Mouse (Mus musculus) B cell, adult 2 months (primary cell): ENCODE data around the gene Brd3os.

Experiments
- DNase-seq, 2 experiments: peaks; one replicate each; pipeline ENCODE4 v3.0.0; 2022

Brd3os gene

DNA sequence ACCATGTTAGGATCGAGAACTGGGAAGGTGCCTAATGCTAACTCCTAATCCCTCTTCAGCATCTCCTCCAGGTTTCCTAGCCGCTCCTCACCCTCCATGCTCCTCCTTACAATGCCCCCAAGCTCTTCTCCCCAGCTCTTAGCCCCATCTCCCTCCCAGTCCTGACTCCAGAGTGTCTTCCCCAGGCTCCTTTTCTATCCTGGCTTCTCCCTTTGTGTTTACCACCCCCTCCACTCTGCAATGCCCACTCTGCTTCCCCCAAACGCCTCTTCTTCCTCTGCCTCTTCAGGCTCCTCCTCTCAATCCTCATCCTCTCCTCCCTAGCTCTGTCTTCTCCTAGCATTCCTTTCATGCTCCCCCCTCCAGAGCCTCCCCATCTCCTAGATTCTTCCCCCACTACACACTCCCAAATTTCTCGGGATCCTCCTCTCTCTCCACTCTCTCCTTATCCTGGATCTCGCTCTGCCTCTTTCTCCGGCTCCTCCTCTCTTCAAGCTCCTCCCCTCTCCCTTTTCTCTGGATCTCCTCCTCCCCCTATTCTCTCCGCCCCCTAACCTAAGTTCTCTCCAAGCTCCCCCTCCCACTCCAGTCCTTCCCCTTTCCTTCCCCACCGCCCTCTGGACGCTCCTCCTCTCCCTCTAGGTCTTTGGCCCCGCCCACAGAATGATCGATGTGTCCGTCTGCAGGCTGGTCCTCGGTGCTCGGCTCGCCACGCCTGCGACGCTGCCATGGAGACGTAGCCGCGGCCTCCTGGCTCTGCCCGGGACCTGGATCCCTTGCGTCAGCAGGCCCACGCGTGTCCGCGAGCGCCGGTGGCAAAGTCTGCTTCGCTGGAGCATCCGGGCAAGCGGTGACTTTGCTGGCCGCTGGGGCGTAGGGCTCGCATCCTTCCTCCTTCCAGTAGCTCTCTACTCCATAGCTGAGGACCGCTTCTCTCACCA is at the start of gene Brd3os:
Brd3os (plus strand) TSS at position 558 of the 941 bp plus-strand sequence.
- peak; percentile 74 to 75 for DNase-seq

GRCm38 (mm10) chr2:27394158-27394832 is 47.8 kb upstream of the Brd3os start:
- no peak for DNase-seq

DNA sequence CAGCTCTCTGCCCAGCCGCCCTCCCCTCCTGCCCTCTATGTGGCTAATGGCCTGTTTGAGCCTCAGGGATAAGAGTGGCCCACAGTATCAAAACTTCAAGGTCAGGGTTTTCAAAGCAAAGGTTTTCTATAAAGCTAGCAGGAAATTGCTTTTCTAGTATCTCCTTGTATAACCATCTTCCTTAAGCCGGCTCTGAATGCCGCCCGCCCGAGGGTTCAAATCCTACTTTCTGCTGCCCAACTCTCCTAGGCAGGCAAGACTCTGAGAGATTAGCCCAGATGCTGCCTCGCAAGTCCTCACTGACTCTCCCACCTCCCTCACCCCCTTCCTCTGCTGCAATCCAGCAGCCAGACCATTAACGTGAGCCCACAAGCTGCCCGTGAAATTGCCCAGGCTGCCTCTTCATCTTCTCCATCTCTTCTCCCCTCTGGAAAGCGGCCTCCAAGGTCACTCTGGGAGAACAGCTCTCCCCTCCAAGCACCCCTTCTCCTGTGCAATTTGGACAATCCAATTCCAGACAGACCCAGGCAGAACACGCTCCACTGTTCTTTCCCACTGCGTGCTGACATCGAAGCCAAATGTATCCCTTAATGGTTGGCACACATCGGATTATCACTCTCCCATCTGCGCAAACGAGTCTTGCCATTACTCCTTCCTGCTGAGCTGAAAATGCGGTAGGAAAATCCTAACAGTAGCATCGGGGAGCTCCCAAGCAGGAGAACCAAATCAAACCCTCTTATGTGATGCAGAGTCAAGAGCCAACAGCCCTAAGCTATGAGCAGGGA is 45.3 kb upstream of the Brd3os start:
- no peak for DNase-seq

DNA sequence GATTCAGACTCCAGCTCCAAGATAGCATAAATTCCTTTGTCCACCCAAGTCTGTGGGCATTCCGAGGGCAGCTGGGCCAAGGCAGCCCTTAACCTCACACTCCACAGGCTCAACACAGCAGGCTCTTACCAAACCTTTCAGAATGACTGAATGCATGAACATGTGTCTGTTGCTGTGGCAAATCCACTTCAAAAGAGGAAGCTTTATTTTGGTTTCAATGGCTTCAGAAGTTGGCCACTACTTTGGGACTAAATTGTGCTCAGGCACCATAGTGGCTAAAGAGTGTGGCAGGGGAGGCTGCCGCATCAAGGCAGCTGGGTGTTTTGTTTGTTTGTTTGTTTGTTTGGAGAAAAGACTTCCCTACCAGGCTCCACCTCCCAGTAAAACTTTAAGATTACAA is 42.0 kb upstream of the Brd3os start:
- no peak for DNase-seq

GRCm38 (mm10) chr2:27401544-27401943 is 40.6 kb upstream of the Brd3os start:
- DNase-seq, result peak; percentile 20 to 26

DNA sequence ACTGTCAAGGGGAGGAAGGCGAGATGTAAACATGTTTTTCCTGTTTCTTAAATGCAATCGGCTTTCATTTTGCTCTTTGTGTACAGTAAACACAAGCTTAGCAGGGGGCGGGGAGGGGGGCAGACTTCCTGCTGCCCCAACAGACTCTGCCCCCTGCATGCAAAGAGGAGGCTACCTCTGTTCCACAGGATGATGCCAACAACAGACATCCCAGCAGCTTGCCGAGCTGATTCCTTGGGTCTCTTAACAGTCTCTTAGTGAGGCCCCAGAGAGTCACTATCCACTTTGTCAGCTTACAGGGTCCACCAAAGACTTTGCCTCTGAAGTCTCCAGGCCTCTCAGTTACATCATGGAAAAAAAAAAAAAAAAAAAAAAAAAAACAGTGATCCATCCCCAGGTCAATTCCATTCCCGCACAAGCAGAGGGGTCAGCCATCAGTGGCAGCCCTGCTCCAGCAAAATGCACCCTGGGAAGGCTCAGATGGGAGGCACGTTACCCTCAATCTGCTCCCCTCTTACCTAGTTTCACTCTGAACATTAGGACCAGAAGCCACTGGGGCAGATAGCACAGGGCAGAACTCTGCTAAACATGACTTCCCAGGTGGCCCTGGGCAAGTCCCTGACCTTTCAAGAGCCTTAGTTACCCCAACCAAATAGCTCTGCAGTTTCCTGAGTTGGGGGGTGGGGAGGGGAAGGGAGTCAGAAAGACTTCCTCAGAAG is 37.6 kb upstream of the Brd3os start:
- no peak for DNase-seq

DNA sequence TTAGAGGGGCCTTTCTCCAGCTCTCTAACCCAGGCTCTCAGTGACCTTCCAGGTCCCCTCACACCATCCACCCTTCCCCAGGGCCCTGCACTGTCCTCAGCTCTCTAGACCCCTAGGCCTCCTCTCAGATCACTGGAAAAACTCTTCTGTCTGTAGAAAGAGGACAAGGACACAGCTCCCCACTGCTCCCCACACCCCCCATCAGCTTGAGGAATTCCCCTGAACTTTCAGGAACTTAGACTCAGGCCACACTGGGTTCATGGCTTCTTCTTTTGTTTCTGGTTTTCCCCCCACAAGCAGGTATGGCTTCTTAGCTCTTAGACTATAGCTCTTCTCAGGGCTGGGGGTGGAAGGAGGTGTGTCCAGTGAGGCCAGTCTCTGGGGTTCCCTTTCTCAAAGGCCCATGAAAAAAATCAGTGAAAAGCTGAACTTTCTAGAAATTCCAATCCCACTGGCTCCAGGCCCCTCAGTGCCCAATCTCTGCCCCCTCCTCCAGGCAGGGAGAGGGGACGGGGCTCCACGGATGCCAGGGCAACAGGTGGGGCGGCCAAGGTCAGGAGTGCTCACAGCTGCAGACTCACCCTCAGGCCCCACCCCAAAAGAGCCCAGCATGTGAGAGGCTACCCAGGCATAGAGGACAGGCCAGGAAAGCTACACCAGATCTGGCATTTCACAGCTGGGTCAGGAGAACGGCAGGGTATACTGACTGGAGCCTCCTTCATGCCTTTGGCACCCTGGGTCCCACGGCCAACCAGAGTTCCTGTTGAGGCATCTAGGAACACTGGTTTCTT is 36.8 kb upstream of the Brd3os start:
- peak; percentile 68 to 73 for DNase-seq

DNA sequence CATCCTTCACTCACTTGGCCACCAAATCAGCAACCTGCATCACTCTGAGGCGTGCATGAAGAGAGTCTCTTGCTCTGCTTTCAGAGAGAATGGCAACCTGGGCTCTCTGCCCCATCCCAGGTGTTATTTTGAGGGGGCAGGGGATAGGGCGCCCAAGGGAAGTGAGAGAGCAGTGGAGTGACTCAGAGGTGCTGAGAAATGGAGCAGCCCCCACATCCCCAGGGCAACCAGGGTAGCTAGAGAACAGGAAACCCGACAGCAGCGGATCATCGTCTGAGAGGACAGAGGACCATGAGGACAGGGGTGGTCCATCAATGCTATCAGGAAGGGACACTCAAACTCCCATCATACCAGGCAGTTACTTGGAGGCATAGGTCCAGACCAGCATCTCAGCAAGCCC is 35.2 kb upstream of the Brd3os start:
- peak; percentile 65 to 76 for DNase-seq

GRCm38 (mm10) chr2:27408194-27408593 is 33.9 kb upstream of the Brd3os start:
- no peak for DNase-seq

GRCm38 (mm10) chr2:27410518-27411140 is 31.5 kb upstream of the Brd3os start:
- DNase-seq, result no peak

DNA sequence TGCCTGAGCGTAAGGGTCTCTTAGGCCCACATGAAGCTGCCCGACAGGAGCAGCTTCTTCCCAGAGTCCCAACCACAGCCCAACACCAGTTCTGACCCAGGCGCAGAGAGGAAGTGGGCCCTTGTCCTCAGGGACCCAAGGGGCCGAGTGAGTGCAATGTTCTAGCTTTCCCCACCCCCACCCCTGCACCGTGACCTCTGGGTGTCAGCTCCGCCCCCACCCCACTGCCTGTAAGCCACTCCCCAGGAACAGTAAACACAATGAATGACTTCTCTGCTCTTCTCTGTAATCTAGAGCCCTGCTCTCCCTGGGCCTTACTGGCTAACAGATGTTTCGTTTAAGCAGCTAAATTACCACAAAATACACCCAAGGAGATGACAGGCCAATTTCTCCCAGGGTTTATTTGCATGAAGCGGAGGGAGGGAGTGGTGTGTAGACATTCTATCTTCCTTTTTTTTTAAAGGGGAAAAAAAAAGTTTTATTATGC is 30.4 kb upstream of the Brd3os start:
- DNase-seq, result peak; percentile 63 to 65

DNA sequence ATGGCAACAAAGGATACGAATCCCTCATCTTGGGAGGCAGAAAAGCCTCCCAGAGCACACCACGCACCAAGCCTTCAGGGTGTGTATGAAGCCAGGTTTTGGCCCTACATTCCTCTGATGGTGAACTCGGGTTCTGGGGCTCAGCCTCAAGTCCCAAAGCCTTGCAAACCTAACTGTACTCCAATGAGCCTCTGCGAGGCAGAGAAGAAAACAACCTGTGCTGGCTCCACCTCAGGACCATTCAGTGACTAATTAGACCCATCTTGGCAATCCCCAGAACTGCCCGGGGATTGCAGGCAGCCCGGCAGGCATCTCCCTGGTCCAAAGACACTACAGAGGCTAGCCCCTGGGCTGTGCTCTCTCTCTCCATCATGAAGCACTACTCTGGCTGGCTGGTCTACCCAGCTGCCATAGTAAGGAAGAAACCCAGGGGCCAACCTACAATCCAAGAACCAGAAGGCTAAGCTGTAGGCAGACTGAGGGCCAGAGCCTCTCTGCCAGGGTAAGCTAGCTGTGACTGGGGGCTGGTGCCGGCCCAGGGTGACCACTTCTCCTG is 29.8 kb upstream of the Brd3os start:
- DNase-seq, result peak; percentile 27 to 31

DNA sequence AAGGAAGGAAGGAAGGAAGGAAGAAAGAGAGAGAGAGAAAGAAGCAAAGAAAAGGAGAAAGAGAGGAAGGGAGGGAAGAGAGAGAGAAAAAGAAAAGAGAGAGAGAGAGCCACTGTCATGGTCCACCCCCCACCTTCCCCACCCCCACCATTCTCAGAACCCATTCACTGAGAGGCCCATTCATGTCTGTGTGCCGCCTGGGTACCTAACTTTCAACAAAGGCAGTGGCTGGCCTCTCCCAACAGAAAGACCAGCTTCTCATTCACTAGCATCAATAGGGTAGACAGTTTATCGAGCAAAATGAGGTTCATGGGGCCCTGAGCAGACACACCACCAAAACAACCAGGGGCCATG is 28.6 kb upstream of the Brd3os start:
- DNase-seq, result no peak

GRCm38 (mm10) chr2:27413936-27414657 is 28.0 kb upstream of the Brd3os start:
- DNase-seq, result peak; percentile 27 to 35

- peak; percentile 63 to 64 for DNase-seq
Measured at GRCm38 (mm10) chr2:27415060-27415783, 26.9 kb upstream of the Brd3os start.

DNA sequence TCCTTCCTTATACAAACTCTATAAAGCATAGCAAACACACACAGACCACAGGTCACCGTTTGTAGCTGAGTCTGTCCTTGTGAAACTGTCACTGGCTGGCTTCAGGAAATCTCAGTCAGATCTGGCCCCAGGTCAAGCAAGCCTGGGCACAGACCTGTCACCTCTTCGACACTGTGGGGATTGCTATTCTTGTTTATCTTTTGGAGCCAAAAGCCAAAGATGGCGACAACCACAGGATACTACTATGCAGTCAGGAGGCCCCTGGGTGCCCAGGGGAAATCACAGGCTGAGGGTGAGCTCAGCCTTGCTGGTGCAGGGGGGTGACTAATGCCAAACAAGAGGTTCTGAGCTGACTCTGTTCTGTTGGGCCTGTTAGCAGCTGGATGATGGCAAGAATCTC is 25.7 kb upstream of the Brd3os start:
- peak; percentile 52 to 60 for DNase-seq

DNA sequence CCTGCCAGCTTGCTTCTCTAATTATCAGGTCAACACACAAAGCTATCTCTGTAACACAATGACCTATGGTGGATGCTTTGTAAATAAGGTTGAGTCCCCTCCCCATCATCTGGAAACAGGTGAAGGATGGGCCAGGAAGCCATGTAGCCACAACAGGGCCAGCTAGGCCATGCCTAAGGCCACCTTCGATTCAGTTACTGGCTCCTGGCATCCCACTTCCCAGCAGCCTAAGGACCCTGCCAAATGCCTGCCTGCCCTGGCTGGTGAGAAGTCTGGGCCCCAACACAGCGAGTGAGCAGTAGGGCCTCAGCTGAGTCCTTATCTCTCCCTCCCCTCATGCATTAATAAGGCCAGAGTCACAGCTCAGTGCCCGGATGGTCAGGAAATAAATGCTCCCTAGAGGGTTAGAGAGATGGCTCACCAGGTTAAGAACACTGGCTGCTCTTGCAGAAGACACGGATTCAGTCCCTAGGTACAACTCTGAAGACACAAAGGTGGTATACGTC is 24.4 kb upstream of the Brd3os start:
- DNase-seq, result no peak

DNA sequence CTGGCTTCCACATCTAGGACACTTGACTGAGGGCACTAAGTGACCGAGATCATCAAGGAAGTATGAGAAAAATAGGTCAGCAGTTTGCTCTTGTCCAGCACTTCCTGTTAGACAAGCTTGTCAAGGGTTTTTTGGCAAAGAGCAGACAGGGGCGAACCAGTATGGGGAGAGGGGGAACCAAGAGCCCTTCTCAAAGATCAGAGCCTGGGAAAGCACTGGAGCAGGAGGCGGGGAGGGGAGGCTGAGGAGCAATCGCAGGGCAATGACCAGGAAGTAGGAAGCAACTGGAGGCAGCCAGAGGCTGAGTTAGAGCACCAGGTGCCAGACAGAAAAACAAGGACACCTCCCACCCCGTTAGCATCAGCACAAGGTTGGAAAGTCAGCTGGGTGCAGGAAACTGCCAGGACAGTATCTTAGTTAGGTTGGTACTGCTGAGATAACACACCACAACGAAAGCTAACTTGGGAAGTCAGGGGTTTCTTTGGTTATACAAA is 23.5 kb upstream of the Brd3os start:
- DNase-seq, result no peak
